Mouse (Mus musculus): ENCODE results near the gene Cldn8. TPM values are rescaled to one million over a fixed set of nuclear protein-coding genes. Genes with fewer than 3 reads are reported as not detected.

The Cldn8 gene
- not detected for total RNA-seq (2022)

DNA sequence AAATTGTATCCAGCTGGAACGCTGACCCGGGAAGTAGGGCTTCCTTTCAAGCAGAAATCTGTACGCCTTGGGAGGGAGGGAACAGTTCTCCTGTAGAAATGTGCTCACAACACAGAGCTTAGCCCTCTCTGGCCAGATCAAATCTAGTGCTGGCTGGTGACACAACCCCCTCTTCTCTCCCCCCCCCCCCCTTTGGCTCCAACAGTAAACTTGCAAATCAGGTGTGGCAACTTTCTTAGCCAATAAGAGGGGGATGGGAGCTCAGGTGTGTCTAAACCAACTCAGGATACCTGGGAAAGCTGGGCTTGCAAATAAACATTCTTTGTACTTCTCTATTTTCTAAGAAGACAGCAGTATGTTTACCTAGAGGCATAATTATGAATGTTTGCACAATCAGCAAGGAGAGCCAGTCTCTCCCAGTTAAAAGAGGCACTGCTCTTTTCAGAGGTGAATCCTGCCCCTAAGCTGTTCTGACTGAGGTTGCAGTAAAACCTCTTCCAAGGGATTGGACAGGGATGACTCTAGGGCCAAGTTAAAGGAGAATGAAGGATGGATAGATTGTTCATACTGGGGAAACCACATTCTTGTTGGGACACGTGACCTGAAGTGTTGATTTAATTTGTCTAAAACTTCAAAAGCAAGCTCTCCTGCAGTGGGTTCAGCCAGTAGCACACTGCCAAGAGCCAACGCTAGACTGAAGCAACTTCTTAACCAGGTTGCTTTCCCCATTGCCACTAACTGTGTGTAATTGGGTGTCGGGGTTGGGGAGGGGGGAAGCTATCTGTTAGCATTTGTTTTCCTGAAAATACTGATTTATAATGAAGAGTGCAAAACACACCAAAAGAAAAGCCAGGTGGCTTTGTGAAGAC is at the start of gene Cldn8:
Gene Cldn8 (minus strand): TSS at position 139 of the 869 bp plus-strand sequence.
- no peak for DNase-seq (ENCODE audit: low spot score)

DNA sequence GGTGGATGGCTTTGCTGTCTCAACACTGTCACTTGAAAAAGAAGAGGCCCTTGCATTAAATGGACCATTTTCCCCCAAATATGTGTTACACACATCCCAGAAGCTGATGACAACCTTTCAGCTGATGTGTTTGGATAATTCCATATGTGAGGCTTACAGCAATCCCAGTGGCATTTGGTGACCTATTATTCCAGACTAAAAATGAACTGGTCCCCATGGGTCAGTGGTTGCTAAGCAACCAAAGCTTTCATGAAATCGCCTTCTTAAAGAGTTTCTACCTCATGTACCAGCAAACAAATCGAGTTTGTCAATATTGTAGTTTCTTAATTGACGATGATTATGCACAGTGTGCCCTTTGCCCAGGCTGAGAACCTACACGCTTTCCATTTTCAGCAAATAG is 49.7 kb upstream of the Cldn8 start:
- no peak for DNase-seq (ENCODE audit: low spot score)

DNA sequence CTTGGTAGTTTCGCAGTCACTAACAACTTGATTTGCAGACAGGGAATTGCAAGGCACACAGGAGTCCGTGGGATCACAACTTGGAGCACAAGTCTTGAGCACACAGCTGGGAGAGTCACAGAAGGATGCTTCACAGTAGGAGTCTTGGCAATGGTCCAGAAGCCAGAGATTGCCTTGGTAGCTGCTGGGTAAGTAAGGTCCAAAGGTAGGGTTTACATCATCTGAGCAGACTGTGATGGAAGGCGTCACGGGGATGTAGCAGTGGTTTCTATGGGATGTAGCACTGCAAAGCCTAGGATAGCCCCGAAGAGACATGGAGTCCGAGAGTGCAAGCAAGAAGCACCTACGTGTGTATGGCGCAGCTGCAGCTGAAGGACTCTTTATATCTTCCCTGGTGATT is 48.9 kb upstream of the Cldn8 start, which contains the start of gene Krtap24-1:
Gene Krtap24-1 (minus strand): TSS at position 358 of the 400 bp plus-strand sequence.
- DNase-seq (ENCODE audit: low spot score) = no peak

DNA sequence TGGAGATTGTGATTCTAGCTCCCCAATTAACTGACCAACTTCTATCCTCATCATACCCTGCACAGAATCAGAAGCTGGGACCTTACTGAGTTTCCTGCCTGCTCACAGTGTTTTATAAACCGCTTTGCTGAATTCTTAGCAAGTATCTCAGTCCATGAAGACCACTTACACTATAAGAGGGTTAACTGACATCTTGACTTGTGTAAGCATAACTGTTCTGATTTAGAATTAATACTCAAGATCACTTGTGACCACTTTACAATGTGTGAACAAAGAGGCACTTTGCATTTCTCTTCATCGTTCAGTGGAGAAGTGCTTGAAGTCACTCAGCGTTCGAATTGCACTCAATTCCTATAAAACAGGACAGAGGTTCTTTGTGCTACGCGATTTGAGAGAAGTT is 41.6 kb upstream of the Cldn8 start:
- DNase-seq (ENCODE audit: low spot score) = no peak

DNA sequence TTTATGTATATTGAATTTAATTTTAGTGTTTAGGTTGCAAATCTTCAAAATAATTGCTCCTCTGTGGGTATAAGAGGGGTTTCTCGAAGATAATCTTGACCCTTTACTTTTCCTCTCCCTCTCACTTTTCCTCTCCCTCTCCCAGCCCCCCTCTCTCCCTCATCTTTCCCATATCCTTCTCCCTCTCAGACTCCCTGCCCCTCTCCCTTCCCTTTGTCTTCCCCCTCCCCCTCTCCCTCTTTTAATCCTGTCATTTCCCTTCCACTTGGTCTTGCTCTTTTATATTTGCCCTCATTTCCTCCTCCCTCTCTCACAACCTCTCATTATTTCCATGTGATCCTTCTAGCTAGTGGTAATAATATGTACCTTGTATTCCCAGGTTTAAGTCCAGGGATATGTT is 39.5 kb upstream of the Cldn8 start:
- DNase-seq (ENCODE audit: low spot score) = no peak

DNA sequence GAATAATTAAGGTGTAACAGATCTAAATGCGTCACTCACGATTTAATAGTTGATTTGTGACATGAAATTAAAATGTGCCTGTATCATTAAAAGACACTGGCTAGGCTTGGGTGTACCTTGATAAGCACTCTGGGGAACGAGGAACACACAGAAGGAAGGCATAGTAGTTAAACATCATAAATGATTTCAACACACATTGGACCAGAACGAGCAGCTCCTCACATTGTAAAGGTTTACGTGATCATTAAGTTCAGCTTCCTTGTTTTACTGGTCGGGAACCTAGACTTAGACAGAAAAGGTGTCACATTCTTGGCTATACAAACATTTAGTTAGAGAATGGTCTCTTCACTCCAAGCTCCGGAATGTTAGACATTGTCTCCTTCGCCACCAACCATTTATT is 37.3 kb upstream of the Cldn8 start:
- DNase-seq (ENCODE audit: low spot score) = no peak

DNA sequence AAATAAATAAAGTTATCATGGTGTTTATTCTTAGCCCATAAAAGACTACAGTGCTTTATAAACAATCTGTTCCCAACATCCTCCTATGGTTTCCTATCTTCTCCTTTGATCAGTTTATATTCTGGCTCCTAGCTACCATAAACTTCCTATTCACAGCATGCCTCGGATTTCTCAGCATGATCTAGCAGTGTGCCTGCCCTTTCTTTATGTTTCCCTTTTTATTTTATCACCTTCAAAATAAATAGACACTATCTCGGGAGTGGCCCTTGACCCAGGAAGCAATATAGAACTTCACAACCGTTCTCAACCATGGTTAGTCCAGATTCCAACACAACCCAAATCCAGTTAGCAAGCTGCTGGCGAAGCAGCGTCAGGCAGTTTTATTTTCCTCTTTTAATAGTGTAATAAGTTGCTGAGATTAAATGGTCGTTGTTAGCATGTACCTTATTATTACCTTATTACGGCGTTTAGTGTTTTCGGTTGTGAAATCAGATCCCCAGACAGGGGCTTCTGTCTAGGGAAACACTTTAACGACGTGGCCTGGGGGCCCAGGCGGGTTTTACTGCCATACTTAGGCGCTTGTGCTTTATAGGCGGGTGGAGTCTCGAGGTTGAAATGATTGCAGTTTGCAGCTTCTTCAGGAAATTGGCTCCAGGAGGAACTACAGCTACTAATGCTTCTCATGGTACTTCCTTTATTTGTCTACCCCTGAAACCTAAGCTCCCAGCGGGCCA is 36.7 kb upstream of the Cldn8 start:
- no peak for DNase-seq (ENCODE audit: low spot score)

DNA sequence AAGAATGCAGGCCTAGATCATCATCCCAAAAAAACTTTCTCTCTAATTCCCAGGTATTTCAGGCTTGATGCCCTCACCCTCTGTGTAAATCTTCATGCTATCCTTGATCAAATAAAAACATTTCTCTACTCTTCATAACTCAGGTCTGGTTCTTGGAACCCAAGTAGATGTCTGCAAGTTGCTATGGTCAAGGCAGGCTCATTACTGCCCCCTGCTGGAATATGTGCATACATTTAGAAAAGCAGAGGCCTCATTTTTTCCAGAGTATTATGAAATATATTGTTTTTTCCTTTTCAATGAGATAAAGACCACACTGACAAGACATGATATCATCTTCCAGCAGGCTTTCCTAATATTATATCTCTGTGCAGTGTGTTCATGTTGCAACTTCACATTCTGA is 29.8 kb upstream of the Cldn8 start:
- no peak for DNase-seq (ENCODE audit: low spot score)

DNA sequence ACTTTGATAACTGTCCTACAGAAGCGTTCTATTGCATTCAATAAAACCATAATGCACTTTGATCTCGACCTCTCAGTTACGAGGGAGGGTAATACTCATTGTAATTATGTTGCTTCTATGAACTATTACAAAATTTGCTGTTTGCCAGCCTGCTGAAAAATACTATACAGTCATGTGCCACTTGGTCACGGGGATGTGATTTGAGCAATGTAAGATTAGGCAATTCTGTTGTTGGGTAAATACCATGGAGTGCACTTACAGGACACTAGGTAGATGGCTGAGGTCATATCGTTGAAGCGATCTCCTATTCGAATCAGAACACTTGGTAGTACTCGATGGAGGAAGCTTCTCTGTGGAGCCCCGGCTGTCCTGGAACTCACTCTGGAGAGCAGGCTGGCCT is 20.4 kb upstream of the Cldn8 start:
- DNase-seq (ENCODE audit: low spot score) = no peak

DNA sequence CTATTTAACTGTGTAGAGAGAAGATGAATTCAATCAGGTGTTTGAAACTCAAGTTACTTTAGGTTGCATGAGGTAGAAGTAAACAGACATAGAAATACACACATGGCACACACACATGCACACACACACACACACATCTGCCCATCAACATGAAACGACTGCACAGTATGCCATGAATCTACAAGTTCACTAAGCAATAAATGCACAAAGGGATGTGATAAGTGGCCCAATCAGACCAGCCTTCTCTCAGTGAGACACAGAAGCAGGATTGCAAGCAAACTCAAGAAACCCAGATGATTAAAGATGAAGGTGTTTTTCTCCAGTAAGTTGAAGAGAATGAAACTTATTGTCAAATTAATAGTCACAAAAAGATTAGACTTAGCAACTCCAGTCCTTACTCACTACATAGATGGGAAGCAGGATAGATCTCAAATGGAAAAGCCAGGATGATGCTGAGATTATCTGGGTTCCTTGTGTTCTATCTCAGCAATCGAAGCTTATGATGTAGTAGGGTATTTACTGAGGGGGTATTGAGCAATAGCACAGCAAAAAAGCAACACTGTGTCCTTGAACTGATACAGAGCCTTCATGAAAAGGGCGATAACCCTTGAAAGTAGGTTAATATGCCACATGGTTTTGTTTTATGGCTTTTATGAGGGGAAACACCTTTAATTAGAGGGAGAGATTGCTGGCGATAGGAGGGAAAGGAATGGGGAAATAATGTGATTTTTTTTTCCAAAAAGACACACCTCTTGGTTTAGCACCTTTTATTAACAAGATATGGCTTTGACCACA is 13.1 kb upstream of the Cldn8 start:
- DNase-seq (ENCODE audit: low spot score) = no peak

DNA sequence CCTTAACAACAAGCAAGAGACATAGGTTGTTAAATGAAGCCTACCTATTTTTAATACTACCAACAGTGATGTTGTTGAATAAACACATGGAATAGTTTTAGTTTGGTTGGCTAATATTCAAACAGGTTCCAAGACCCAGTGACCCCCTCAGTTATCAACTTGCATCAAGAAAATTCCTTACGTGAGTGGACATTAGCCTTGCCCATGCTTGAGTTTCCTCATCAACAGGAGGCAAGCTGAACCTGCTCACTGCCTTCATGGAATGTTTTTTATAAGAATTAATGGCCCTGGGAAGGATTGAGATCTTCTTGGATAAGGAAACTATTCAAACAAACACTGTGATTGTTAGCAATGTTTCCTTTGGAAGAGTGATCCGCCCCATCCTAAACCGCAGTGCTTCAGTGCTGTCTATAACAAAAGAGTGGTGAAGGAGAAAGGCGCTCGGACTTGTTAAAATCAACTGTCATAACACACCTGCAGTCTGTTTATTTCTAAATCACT is 10.0 kb upstream of the Cldn8 start:
- no peak for DNase-seq (ENCODE audit: low spot score)

DNA sequence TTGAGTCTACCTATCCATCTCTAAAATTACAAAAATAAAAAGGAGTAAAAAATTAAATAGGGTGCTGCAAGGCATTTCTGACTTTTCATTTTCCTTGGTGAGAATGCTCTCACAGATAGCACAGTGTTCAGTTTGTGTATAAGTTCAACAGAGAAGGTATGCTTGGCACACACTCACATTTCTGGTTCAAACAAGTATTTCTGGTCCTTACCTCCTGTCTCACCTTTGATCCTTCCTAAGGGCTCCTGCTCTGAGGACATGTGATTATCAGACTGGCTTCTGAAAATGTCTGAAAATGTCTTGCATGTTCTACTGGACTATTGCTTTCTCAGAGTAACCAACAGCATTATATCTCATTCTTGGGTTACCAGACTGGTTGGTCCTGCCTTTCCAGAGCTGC is 7.2 kb upstream of the Cldn8 start:
- DNase-seq (ENCODE audit: low spot score) = no peak

DNA sequence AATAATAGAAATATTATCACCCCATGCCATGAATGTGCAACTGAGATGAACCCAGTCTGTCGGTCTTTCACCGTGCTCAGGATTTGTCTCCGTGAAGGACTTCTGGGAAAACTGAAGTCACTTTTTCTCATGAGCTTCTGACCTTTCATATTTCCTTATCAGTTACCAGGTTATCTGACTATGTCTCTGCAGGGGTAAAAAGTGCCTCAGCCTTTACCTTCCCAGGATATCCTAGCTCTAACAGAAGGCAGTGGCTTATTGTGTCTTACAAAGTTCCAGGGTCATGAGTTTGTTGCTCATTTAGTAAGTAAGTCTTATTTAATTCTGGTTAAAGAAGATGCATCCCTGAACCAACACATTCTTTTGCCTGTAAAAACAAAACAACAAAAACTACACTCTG is 6.7 kb upstream of the Cldn8 start:
- DNase-seq (ENCODE audit: low spot score) = no peak

DNA sequence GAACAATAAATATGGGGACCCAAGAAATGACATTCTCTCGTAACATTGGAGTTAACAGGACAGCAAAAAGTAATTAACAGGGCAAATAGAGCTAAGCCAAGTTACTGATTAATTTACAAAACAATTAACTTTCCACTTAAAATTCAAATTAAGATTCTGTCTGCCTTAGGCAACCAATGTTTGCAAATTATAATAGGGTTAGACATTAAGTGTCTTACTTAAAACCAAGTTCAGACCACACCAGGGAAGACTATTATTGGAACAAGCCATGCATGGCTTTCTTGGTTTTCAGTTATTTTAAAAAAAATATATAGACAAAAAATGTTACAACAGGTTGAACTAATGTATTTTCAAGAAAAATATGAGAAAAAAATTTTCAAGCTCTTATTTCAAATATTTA is 6.1 kb upstream of the Cldn8 start:
- no peak for DNase-seq (ENCODE audit: low spot score)

DNA sequence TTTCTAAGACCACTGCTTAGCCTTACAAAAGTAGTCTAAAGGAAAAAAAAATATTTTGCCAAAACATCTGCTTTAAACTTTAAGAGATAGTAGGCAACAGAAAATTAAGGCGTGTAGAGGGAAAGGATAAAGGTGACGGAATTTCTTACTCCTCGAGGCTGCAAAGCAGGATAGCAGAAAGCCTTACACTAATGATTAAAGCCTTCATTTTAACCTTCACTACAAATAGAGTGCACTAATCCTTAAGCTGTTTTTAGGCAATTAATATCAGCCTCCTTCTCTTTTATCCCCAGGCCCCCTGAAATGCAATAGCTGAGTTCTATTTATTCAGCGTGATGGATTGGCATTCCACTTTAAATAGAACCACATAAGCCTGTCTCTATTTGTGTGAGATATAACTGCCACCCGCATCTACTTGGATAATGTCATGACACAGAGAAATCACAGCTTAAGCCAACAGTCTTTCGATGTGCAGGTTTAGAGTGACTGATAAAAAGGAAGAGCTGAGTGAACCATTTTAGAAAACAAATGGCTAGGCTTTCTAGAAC is 1.3 kb downstream of the Cldn8 start:
- DNase-seq (ENCODE audit: low spot score) = no peak

DNA sequence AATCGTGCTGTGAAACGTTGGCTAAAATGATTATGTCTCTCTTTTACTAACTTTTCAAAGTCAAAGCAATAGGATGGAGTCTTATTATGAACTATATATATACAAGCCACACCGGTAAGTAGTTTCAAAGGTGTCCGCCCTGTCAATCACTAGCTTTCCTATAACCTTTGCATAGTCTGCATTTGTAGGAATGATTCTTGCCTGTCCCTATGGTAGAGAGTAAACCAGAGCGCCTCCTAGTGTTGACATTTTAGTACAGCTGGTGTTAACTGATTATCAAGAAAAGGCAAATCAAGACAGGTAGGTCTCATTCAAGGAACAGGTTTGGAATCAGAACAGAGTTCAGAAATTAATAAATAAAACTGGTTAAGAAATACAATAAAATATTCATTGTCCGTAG is 20.5 kb downstream of the Cldn8 start:
- DNase-seq (ENCODE audit: low spot score) = no peak

DNA sequence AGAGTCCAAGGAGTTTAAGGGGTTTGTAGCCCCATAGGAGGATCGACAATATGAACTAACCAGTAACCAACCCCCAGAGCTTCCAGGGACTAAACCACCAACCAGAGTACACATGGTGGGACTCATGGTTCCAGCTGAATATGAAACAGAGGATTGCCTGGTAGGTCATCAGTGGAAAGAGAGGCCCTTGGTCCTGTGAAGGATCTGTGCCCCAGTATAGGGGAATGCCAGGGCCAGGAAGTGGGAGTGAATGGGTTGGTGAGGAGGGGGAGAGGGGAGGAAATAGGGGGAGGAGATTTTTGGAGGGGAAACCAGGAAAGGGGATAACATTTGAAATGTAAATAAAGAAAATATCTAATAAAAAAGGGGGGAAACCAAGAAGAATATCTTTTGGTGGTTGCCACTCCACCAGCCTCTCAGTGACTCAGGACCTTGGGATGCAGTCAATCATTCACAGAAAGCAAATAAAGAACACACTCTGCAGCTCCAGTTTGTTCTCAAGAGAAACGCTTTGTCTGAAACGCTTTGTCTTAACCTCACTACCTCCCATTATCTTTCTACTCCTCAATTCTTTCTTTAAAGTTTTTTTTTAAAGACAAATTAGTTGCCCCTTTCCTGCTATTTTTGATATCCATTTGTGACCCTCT is 23.0 kb downstream of the Cldn8 start:
- no peak for DNase-seq (ENCODE audit: low spot score)

DNA sequence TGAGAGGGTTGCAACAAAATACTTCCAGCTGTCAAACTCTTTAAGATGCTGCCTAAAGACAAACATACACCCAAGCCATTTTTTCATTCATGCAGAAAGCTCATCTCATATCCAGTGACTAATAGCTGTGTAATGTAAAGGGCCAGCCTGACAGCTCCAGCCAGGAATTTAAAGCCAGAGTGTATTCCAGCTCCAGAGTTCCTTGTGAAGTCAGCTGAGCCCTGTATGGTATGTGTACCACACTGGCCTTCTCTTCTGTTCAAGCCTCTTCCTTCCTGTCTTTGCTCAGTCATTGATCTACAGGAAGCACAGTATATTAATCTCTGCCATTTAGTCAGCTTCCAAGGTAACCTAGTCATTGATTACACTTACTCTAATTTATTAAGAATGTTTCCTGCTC is 51.6 kb downstream of the Cldn8 start:
- no peak for DNase-seq (ENCODE audit: low spot score)
